Comparison of ENCODE assay signal across 8 mouse cellular contexts in the genomic region with DNA sequence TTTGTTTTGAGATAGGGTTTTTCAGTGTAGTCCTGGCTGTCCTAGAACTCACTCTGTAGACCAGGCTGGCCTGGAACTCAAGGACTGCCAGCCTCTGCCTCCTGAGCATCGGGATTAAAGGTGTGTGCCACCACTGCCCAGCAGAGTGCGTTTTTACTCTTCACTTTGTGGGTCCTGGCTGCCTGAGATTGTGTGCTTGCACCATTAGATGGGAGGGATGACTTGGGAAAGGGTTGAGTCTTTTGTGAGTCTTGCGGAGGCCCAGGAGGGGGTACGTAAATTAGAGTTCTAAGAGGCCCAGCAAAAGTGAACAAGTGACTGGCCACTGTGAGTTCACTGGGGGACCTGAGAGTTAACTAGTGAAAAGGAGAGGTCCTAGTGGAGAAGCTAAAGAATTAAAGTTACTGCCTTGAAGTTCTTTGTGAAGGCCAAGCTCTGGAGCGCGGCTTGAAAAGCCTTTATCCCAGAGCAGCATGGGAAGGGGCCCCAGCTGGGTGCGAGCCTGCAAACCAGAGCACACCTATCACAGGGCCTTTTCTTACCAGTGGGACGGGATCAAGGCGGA. TPM values are rescaled to one million over a fixed set of nuclear protein-coding genes. Genes with fewer than 3 reads are reported as not detected.
DNase-seq lines count a peak whose midpoint lies in the region; ATAC-seq and TF ChIP-seq lines count a peak whose summit lies in the region.

No protein-coding gene starts in this region.

- H3K36me3 ChIP-seq in kidney, embryonic 15.5 days = peaks cover 10% of the 10 kb centered on the region; the same call in 1 of the 2 replicates
- no peaks in the 10 kb centered on the region; the same call in 1 of the 2 replicates for H3K36me3 ChIP-seq in forebrain, embryonic 16.5 days (ENCODE audit: control insufficient read depth, insufficient read depth)
- peaks cover 7% of the 10 kb centered on the region for H3K36me3 ChIP-seq in liver, postnatal 0 days (replicated peaks; ENCODE audit: insufficient read depth, low read length)

- 7% methylated on average over 9 of the region's 9 CpGs for WGBS in kidney, embryonic 15.5 days
- WGBS in forebrain, embryonic 16.5 days = 5% methylated on average over 9 of the region's 9 CpGs
- 21% methylated on average over 9 of the region's 9 CpGs for WGBS in liver, postnatal 0 days (ENCODE audit: insufficient replicate concordance)

- H3K4me1 ChIP-seq in kidney, embryonic 15.5 days = peaks cover 33% of the 10 kb centered on the region
- peaks cover 27% of the 10 kb centered on the region for H3K4me1 ChIP-seq in forebrain, embryonic 16.5 days (replicated peaks; ENCODE audit: control insufficient read depth, insufficient read depth, low read length)
- H3K4me1 ChIP-seq in liver, postnatal 0 days (ENCODE audit: insufficient read depth) = peaks cover 27% of the 10 kb centered on the region

- peak overlapping the region; percentile 74 for H3K4me2 ChIP-seq in kidney, embryonic 15.5 days
- peak overlapping the region; percentile 68 for H3K4me2 ChIP-seq in forebrain, embryonic 16.5 days (ENCODE audit: low read length)
- peak overlapping the region; percentile 88 for H3K4me2 ChIP-seq in liver, postnatal 0 days (ENCODE audit: low read depth, low read length)

- DNase-seq in kidney, adult 8-10 months = no peak
- peak; percentile 98 for DNase-seq in R1 (ENCODE audit: low read depth, low spot score)
- DNase-seq in liver, postnatal 0 days = no peak
- DNase-seq in B cell, adult 2 months = no peak
- DNase-seq in layer of hippocampus, adult 11-12 months (ENCODE audit: low spot score) = no peak

- no peaks in the 10 kb centered on the region for H3K27me3 ChIP-seq in kidney, embryonic 15.5 days
- no peaks in the 10 kb centered on the region for H3K27me3 ChIP-seq in forebrain, embryonic 16.5 days (replicated peaks; ENCODE audit: control insufficient read depth, insufficient read depth, low read length)
- no peaks in the 10 kb centered on the region for H3K27me3 ChIP-seq in liver, postnatal 0 days (ENCODE audit: insufficient read depth, low read length)

- ATAC-seq in kidney, embryonic 15.5 days (replicated peaks; ENCODE audit: low FRiP score) = peak; percentile 81
- peak; percentile 37; the same call in 1 of the 2 replicates for ATAC-seq in forebrain, embryonic 16.5 days
- ATAC-seq in liver, postnatal 0 days = peak; percentile 55
- no peak for ATAC-seq in CD4-positive, CD25-positive, alpha-beta regulatory T cell, adult 4 months

- TF ChIP-seq EP300 in liver, postnatal 0 days (IDR thresholded peaks at IDR 0.05; ENCODE audit: low read depth) = no peak

- peak overlapping the region; percentile 51 for H3K9ac ChIP-seq in kidney, embryonic 15.5 days
- peak overlapping the region; percentile 76 for H3K9ac ChIP-seq in forebrain, embryonic 16.5 days (replicated peaks; ENCODE audit: low read depth, low read length)
- H3K9ac ChIP-seq in liver, postnatal 0 days (replicated peaks) = peak overlapping the region; percentile 57

- peak overlapping the region; percentile 98 for H3K27ac ChIP-seq in kidney, embryonic 15.5 days
- H3K27ac ChIP-seq in forebrain, embryonic 16.5 days (ENCODE audit: low read length) = peak overlapping the region; percentile 98
- H3K27ac ChIP-seq in liver, postnatal 0 days (ENCODE audit: low read depth) = peak overlapping the region; percentile 80

- TF ChIP-seq CTCF in liver, postnatal 0 days (IDR thresholded peaks at IDR 0.05; ENCODE audit: low read depth) = no peak

- no peaks in the 10 kb centered on the region for H3K9me3 ChIP-seq in kidney, embryonic 15.5 days (replicated peaks)
- H3K9me3 ChIP-seq in forebrain, embryonic 16.5 days (ENCODE audit: control insufficient read depth, low read length) = no peaks in the 10 kb centered on the region
- H3K9me3 ChIP-seq in liver, postnatal 0 days (ENCODE audit: low read length) = no peaks in the 10 kb centered on the region

- H3K4me3 ChIP-seq in kidney, embryonic 15.5 days (replicated peaks) = peak overlapping the region; percentile 86
- H3K4me3 ChIP-seq in forebrain, embryonic 16.5 days (replicated peaks; ENCODE audit: low read length) = peak overlapping the region; percentile 70
- peak overlapping the region; percentile 65 for H3K4me3 ChIP-seq in liver, postnatal 0 days (ENCODE audit: low read depth, low read length)

RNA-seq across cellular contexts. Expression of a gene that starts 1.3 kb away (rescaled TPM):
- polyA plus RNA-seq in kidney, embryonic 15.5 days (2015; fragmentation: Nextera tagmentation; extraction: Ambion mirVana) = 44.1 and 50.2 TPM in 2 replicates
- polyA plus RNA-seq in forebrain, embryonic 16.5 days (2015; fragmentation: Nextera tagmentation; extraction: Ambion mirVana) = 26.5 and 27.8 TPM in 2 replicates
- 8.6 TPM in 2 replicates for polyA plus RNA-seq in liver, postnatal 0 days (2015; fragmentation: Nextera tagmentation; extraction: Ambion mirVana)
- polyA plus RNA-seq in CD4-positive, CD25-positive, alpha-beta regulatory T cell, adult 4 months (2017; shearing (Covaris generic)) = 10 to 100 TPM in 1 of 2 experiments, 1 to 10 TPM in 1; 7.1 to 11.4 TPM

RNA-seq across cellular contexts. Expression of a gene that starts 19.5 kb away (rescaled TPM):
- 2.9 and 5.2 TPM in 2 replicates for polyA plus RNA-seq in kidney, embryonic 15.5 days (2015; fragmentation: Nextera tagmentation; extraction: Ambion mirVana)
- 2.8 and 3.5 TPM in 2 replicates for polyA plus RNA-seq in forebrain, embryonic 16.5 days (2015; fragmentation: Nextera tagmentation; extraction: Ambion mirVana)
- 13.6 and 14.2 TPM in 2 replicates for polyA plus RNA-seq in liver, postnatal 0 days (2015; fragmentation: Nextera tagmentation; extraction: Ambion mirVana)
- polyA plus RNA-seq in CD4-positive, CD25-positive, alpha-beta regulatory T cell, adult 4 months (2017; shearing (Covaris generic)) = 10 to 100 TPM; 51.6 to 60.4 TPM

RNA-seq across cellular contexts. Expression of a gene that starts 35.4 kb away (rescaled TPM):
- 133 and 138 TPM in 2 replicates for polyA plus RNA-seq in kidney, embryonic 15.5 days (2015; fragmentation: Nextera tagmentation; extraction: Ambion mirVana)
- polyA plus RNA-seq in forebrain, embryonic 16.5 days (2015; fragmentation: Nextera tagmentation; extraction: Ambion mirVana) = 52.7 and 54.6 TPM in 2 replicates
- 34.6 and 38.0 TPM in 2 replicates for polyA plus RNA-seq in liver, postnatal 0 days (2015; fragmentation: Nextera tagmentation; extraction: Ambion mirVana)
- 1 to 10 TPM; 6.4 to 8.2 TPM for polyA plus RNA-seq in CD4-positive, CD25-positive, alpha-beta regulatory T cell, adult 4 months (2017; shearing (Covaris generic))

RNA-seq across cellular contexts. Expression of a gene that starts 47.1 kb away (rescaled TPM):
- polyA plus RNA-seq in kidney, embryonic 15.5 days (2015; fragmentation: Nextera tagmentation; extraction: Ambion mirVana) = 28.4 and 28.6 TPM in 2 replicates
- polyA plus RNA-seq in forebrain, embryonic 16.5 days (2015; fragmentation: Nextera tagmentation; extraction: Ambion mirVana) = 58.2 and 58.4 TPM in 2 replicates
- polyA plus RNA-seq in liver, postnatal 0 days (2015; fragmentation: Nextera tagmentation; extraction: Ambion mirVana) = 12.5 and 13.0 TPM in 2 replicates
- 1 to 10 TPM; 3.2 to 6.1 TPM for polyA plus RNA-seq in CD4-positive, CD25-positive, alpha-beta regulatory T cell, adult 4 months (2017; shearing (Covaris generic))

RNA-seq across cellular contexts. Expression of a gene that starts 47.2 kb away (rescaled TPM):
- 29.7 and 32.7 TPM in 2 replicates for polyA plus RNA-seq in kidney, embryonic 15.5 days (2015; fragmentation: Nextera tagmentation; extraction: Ambion mirVana)
- 22.7 and 24.8 TPM in 2 replicates for polyA plus RNA-seq in forebrain, embryonic 16.5 days (2015; fragmentation: Nextera tagmentation; extraction: Ambion mirVana)
- 7.8 and 8.5 TPM in 2 replicates for polyA plus RNA-seq in liver, postnatal 0 days (2015; fragmentation: Nextera tagmentation; extraction: Ambion mirVana)
- polyA plus RNA-seq in CD4-positive, CD25-positive, alpha-beta regulatory T cell, adult 4 months (2017; shearing (Covaris generic)) = 10 to 100 TPM; 19.6 to 30.7 TPM
